Mouse (Mus musculus) frontal cortex, adult (tissue): ENCODE measurements around the gene Npb.

Experiments
- ATAC-seq: cut with Nextera tagmentation; 2 replicates; pipeline ENCODE4 v1.9.2; 2017; ENCODE audit warnings: mild to moderate bottlenecking, moderate library complexity, mixed read lengths; ENCODE audit not compliant: low TSS enrichment

Gene Npb

DNA sequence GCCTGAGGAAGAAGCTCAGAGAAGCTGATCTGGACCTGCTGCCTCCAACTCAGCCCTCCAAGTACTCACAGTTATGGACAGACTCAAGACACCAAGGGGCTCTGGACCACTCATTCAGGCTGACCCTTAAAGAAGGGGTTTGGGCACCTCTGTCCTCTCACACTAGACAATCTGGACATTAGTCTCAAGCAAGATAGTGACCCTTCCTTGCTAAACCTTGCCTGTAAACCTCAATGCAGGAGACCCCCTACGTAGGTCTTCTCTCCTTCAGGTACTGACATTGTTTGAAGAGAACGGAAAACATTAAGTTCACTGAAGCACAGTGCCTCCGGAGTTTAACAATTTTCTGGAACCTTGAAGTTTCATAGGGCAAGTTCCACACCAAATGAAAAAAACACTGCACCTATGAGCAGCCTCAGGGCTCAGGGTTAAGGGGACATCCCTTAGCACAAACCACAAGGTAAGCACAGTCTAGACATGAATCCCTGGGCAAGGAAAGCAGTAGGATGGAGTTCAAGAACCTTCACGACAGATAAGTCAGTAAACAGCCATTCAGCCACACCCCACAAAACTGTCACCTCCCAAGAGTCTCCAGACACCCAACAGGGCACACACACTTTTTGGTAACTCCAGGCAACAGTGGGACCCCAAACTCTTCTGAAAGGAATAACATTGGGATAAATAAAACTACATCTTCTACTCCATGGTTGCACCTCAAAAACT lies 23.6 kb downstream of the Npb start:
- ATAC-seq: no peak

DNA sequence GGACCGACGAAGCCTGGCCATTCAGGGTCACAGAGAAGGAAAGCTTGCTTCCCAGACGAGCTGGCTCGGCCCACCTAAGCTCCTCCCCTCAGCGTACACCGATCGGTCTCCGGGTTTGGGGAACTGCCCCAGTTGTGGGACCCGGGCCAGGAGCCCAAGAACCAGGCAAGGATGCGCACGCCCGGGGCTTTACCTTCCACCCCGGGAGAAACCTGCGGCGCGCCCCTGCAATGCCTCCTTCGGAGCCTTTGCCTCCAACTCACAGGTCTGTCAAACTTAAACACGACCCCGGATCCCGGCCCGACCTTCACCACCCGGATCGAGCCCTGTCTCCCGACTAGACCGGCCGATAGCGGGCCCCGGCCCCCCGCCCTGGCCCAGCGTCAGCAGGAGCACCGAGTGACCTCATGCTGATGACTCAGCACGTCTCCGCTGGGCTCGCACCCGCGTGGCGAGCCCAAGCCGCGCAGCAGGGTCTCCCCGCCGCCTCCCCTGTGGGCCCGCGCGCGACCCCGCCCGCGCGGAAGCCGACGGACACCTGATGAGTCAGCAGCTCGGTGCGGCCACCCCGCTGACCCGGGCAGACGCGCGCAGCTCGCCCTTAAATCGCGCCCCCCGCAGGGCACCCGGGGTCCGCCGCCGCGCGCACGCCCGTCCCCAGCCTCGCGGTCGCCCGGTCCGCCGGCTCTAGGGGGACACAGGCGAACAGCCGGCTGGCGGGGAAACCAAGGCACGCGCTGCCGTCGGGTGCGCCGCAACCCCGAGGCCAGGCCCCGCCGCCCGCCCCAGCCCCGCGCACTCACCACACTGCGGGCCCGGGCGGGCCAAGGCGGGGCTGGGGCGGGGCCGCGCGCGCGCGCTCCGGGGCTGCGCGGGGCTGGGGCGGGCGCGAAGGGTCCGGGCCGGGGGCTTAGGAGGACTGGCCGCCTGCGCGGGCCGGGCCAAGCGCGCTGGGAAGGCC lies 24.6 kb downstream of the Npb start:
- ATAC-seq: peak; percentile 34

DNA sequence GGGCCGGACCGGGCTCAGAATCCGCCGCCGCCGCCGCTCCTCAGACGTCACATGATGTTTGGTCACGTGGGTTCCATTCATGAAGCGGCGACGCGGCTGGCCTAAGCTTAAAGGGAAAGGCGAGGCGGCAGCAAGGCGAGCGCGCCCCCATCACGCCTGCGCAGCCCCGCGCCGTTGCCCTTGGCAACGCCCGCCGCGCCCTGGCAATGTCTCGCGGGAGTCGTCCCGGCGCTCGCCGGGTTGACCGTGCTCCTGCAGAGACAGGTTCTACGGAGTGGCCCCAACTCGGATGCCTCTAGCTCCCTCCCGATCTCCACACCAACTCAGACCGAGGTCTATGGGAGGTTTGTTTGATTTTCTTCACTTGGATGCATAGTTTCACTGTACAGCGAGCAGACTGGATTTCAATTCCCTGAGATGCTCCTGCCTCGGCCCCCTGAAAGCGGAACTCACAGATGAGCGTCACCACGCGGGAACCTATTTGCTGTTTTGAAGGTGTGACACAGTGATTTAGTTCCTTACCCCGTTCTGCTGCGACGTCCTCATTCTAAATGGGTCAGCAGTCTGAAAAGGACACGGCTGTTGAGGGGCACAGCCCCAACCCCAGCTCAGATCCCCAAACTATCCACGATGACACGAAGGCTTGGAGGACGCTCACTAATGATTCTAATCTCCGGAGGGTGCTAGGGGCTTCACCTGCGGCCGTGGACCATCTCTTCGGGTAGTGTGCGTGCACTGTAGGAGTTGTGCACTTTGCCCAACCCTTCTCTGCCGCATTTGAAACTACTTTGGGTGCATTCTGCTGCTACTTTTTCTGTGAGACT lies 25.5 kb downstream of the Npb start, which contains the start of gene Mafg:
Gene Mafg, minus strand, starts transcription at position 81 of the 824 bp plus-strand sequence.
- ATAC-seq: peak; percentile 88

DNA sequence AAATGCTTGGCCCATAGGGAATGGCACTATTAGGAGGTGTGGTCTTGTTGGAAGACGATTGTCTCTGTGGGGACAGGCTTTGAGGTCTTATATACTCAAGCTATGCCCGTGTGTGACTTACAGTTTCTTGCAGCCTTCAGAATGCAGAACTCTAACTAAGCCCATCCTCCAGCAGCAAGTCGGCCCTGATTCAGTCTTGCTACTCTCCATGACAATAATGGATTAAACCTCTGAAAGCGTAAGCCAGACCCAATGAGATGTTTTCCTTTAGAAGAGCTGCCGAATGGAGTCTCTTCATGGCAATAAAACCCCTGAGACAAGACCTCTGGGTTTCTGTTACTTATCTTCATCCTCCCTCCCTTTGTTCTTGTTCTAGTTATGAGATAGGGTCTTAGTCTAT lies 26.5 kb downstream of the Npb start:
- no peak for ATAC-seq

DNA sequence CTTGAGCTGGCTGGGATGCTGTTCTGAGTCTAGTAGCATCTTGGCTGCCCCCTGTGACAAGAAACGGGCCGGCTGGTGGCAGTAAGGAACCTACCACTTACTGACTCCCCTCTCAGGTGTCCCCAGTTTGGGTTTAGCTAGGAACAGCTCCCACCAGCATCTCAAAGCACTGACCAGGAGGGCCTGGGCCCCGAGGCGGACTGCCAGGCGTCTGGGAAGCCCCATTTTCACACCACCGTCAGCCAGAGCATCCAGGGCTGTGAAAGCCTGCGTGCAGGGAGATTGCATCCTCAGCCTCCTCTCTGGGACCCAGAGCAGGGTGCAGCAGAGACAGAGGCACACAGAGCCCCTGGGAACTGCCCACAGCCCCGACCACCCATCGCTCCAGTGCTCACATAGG lies 33.0 kb downstream of the Npb start:
- no peak for ATAC-seq

DNA sequence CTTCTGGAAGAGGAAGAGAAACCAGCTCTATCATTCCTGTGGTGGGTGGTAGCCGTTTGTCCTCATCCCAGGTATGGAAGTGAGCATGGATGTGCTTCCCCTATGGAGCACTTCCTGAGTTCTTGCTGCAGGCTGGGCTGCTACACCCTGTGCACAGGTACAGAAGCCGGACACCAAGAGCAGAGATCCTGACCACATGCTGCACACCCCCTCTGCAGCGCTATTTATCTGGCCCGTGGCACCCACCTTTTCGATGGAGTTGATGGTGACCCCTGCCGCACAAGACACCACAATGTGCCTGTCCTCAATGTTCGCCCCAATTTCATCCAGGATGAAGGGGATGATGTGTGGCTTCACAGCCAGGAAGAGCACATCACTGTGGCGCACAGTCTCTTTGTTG lies 33.6 kb downstream of the Npb start:
- ATAC-seq: no peak

DNA sequence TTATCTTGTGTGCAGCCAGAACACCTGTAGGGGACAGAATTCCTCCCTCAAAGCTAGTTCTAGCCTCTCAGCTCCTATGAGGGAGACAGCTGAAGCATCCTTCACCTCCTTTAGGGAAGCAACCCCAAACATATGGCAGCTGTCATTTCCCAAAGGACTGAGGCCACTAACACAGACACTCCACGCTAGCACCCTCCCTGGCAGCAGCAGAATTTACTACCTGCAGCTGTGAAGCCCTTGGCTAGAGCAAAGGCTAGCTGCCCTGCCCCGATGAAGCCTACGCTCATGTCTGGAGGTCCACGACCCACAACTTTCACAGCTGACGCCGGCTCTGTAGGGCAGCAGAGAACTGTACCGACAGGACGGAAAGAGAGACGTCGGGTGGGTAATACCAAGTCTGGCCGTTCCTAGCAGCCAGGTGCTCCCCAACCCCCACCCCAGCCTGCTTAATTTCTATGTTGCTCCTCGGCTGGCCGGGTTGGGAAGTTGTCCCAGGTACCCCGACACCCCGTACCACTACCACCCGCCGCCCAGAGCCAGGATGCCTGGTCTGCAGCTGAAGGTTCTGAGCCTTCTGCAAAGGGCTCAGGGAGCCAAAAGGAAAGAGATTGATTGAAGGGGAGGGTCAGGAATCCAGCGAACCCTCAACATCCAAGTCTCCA lies 34.8 kb downstream of the Npb start:
- ATAC-seq: 0 out of 2 replicates have a peak, but pooled peaks have one; percentile 22

DNA sequence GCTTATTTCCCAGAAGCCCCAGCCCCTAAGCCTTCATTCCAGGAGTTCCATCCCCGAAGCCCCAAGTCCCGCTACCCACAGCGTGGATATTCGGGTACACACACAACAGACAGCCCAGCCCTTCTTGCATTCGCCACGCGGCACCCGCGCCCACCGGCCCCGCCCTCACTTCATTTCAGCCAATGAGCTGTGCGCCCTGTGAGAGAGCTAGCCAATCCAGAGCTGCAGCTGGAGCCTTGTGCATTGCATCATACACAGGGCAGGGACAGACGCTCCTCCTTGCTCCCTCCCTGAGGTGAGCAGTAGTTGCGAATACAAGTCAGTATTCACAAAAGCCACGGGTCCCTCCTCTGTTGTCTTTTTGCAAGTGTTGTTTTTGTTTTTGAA lies 35.3 kb downstream of the Npb start, which contains the start of gene Pycr1:
Gene Pycr1, minus strand, starts transcription at position 169 of the 387 bp plus-strand sequence.
- ATAC-seq: peak; percentile 99

DNA sequence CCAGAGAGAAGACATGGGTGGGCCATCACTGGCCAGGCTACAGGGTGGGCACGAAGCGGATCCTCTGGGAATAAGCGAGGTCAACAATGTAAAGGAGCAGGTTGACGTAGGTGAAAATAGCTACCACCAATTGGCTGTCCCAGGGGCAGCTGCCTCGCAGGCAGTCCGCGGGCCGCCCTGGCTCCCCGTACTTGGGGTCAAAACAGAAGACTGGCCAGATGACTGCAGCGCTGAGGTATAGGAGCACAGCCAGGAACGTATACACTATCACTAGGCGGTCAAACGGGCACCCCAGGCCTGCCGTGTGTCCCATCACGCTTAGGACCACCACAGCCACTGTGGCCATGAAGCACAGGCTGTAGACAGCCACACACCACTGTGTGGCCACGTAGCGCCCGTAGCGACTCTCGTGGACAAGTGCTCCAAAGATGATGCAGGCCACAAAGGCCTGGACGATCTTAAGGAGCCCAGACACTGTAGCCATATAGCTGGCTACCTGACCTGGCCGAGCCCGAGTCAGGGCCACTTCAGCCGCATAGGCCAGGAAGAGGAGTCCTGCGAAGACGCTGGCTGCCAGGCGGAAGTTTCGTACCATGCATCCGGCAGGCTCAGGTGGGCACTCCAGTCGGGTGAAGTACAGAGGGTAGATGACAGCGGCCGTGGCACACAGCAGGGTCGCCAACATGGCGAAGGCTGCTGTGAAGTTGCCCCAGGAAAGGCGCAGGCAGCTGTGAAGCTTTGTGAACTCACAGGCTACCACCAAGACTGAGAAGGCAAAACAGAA lies 39.0 kb downstream of the Npb start:
- no peak for ATAC-seq

DNA sequence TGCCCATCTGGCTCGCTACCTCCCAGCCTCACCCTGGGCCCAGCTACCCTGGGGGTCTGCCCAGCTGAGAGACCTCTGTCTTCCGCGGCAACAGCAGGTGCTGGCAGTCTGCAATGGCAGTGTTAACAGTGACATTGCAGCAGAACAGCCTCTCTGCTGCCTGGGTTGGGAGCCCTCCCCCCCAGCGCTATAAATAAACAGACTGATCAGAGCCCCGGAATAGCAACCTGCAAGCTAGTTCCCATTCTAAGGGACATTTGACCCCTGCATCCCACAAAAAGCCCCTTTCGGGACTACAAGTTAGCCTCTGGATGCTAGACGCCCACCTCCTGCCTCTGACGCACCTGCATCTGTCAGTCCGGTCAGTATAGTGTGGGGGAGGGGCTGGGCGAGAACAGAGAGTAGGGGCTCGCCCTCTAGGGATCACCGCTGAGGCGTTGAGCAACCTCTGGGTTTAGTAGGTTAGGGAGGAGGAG lies 39.8 kb downstream of the Npb start, which contains the start of gene Myadml2:
Gene Myadml2, minus strand, starts transcription at position 158 of the 476 bp plus-strand sequence.
- peak; percentile 42; the same call in 1 of the 2 replicates for ATAC-seq

DNA sequence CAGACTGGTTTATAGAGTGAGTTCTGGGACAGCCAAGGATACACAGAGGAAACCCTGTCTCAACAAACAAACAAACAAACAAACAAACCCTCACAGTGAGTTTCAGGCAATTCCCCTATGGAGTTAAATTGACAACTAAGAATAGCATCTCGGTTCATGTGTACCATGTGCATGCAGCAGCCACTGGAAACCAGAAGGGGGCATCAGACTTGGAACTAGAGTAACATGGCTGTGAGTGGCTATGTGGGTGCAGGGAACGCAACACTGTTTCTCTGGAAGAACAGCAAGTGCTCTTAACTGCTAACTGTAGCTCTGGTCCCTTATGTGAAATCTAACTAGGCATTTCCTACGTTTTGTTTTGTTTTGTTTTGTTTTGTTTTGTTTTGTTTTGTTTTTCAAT lies 43.6 kb downstream of the Npb start:
- no peak for ATAC-seq

DNA sequence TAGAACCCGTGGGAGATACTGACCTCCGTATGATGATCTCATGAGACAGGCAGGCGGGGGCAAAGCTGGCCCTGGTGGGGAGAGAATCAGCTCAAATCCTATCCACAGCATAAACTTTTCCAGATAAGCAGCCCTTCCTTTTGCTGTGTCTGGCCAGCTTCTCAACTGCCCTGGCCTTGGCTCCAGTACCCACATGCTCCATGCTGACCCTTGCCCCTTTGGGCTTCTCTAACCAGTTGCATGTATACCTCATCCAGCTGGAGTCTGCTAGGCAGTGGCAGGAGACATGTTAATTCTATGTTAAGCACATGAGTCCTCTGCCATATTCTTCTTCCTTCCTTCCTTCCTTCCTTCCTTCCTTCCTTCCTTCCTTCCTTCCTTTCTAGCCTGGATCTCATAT lies 46.5 kb downstream of the Npb start:
- ATAC-seq: no peak

DNA sequence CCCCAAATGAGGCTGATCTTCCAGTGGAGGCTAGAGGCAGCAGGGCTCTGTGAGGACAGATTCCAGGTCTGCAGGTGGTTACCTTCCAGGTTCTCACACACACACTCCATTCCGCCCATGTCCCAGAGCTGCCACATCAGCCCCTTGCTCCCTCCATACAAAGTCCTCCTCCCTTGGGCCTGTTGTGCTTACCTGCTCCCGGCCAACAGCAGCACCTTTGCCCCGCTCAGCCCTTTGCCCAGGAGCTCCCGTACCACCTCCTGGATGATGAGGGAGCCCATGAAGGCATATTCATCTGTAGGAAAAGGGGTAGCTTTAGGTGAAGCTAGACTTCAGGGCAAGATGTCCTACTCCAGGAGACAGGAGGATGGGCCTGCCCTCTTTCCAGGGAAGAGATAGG lies 49.0 kb downstream of the Npb start:
- no peak for ATAC-seq
